Mouse (Mus musculus) kidney, postnatal 36 days (tissue): Measurements from ENCODE around the gene Mb.

Experiments
- DNase-seq, 2 experiments: peaks; one replicate each; pipeline ENCODE4 v3.0.0; 2021 to 2022; ENCODE audit warnings: mixed read lengths in 2 of 2

The Mb gene

GRCm38 (mm10) chr15:77025884-77026583 lies 24.4 kb downstream of the Mb start:
- no peak for DNase-seq

- DNase-seq, result no peak
Observed at GRCm38 (mm10) chr15:77022401-77022957, 28.0 kb downstream of the Mb start.

- no peak for DNase-seq
Observed at GRCm38 (mm10) chr15:77021851-77022250, 28.6 kb downstream of the Mb start.

- DNase-seq, result no peak
Observed at GRCm38 (mm10) chr15:77021056-77021455, 29.4 kb downstream of the Mb start.

- no peak for DNase-seq
Observed at GRCm38 (mm10) chr15:77020136-77020535, 30.3 kb downstream of the Mb start.

GRCm38 (mm10) chr15:77019533-77019932 lies 30.9 kb downstream of the Mb start:
- DNase-seq, result no peak

GRCm38 (mm10) chr15:77018740-77019340 lies 31.6 kb downstream of the Mb start:
- peak; percentile 11 to 60 for DNase-seq

GRCm38 (mm10) chr15:77017897-77018296 lies 32.6 kb downstream of the Mb start:
- no peak for DNase-seq

- no peak for DNase-seq
Observed at GRCm38 (mm10) chr15:77016509-77016908, 34.0 kb downstream of the Mb start.

- DNase-seq, result peak; percentile 15 to 49
Observed at GRCm38 (mm10) chr15:77014985-77015384, 35.5 kb downstream of the Mb start.

GRCm38 (mm10) chr15:77014431-77014830 lies 36.0 kb downstream of the Mb start:
- DNase-seq, result peak in 1 of 2 experiments; percentile 6

- peak; percentile 49 to 61 for DNase-seq
Observed at GRCm38 (mm10) chr15:77013753-77014241, 36.7 kb downstream of the Mb start.

- peak; percentile 58 to 83 for DNase-seq
Observed at GRCm38 (mm10) chr15:77008851-77009250, 41.6 kb downstream of the Mb start.

GRCm38 (mm10) chr15:77003868-77004215 lies 46.6 kb downstream of the Mb start:
- DNase-seq, result peak; percentile 55 to 74

GRCm38 (mm10) chr15:77003173-77003867 lies 47.1 kb downstream of the Mb start:
- DNase-seq, result peak in 1 of 2 experiments; percentile 14

GRCm38 (mm10) chr15:76998878-76999588 lies 51.4 kb downstream of the Mb start:
- DNase-seq, result peak; percentile 46 to 70

- DNase-seq, result peak; percentile 28 to 57
Observed at GRCm38 (mm10) chr15:76998048-76998447, 52.4 kb downstream of the Mb start.

GRCm38 (mm10) chr15:76994413-76994812 lies 56.1 kb downstream of the Mb start:
- DNase-seq, result no peak

GRCm38 (mm10) chr15:76987542-76988094 lies 62.9 kb downstream of the Mb start:
- DNase-seq, result peak in 1 of 2 experiments; percentile 53

- no peak for DNase-seq
Observed at GRCm38 (mm10) chr15:76987137-76987536, 63.3 kb downstream of the Mb start.

- DNase-seq, result peak; percentile 27 to 36
Observed at GRCm38 (mm10) chr15:76982745-76983144, 67.7 kb downstream of the Mb start.

- DNase-seq, result no peak
Observed at GRCm38 (mm10) chr15:76979799-76980198, 70.7 kb downstream of the Mb start.
